Mouse (Mus musculus) forelimb bud, embryonic 11.5 days (tissue): ENCODE data around the gene Stil.

Source experiments
- DNase-seq: peaks from one replicate; pipeline ENCODE4 v3.0.0-alpha.2; 2012; ENCODE audit warnings: low read depth, low spot score

The Stil gene

DNA sequence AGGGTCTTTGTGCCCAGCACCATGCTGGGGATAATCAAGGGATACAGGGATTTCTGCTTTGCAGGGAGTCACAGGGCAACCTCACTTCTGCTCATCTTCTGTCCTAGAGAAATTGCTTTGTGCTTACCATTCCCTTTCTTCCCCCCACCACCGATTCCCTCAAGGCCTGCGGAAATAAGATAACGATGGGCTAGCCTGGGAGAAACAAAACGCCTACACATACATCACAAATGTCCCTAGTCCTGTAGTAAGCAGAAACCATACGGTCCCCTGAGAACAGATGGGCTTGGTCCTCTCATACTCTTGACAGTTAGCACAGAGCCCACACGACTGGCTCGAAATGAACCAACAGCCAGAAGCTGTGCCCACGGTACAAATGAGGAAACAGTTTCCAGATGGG is 48.2 kb downstream of the Stil start:
- DNase-seq = no peak

- DNase-seq = no peak
These were observed 51.3 kb downstream of the Stil start for GRCm38 (mm10) chr4:115051245-115051644.

- peak; percentile 59 for DNase-seq
These were observed 52.5 kb downstream of the Stil start for GRCm38 (mm10) chr4:115052343-115053005.

- DNase-seq = no peak
These were observed 55.1 kb downstream of the Stil start for GRCm38 (mm10) chr4:115055044-115055443.

DNA sequence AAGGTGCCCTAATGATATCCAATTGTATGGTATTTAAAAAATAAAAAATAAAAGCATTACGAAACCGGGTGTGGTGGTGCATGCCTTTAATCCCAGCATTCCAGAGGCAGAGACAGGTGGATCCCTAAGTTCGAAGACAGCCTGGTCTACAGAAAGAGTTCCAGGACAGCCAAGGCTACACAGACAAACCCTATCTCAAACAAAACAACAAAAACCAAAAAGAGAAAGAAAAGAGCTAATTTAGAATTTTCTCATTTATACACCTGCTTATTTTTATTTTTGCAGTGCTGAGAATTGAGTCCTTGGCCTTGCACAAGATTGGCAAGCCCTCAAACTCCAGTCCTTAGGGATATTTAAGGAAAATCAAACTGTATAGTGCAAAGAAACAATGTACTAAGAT is 55.7 kb downstream of the Stil start:
- DNase-seq = no peak

GRCm38 (mm10) chr4:115056371-115056920 is 56.5 kb downstream of the Stil start, which contains the start of gene Tal1:
TSS of gene Tal1 (plus strand) at chr4:115056426.
- DNase-seq = no peak

DNA sequence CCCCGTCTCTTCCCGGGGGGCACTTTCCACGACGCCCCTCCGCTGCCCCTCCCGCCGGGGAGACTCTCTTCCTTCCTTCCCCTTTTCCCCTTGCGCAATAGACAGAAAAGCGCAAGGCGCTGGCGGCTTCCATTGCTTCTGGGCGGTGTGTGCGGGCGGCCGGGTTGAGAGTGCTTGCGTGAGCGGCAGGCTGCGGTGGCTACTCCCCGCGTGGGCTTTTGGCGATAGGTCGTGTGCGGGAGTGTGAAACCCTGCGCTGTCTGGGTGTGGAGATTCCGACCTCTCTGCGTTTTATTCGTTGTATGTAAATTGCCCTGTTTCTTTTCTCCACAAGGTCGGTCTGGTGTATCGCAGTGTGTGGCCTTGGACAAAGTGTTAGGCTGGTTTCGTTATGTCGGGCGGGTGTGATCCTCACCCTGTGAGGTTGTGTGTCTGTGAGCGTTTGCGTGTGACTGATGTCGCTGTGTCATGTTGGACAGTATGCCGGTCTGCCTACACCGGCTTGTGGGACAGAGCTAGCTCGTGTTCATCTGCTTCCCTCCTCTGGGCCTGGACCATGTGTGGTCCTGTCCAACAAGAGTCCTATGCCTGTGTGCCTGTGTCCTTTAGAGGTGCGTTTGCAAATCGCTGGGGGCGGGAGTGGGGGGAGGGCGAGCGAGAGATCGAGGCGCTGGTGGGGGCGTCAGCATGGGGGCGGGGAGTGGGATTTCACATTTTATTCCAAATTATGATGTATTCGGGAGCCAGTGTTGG is 57.1 kb downstream of the Stil start:
- DNase-seq = peak; percentile 63

GRCm38 (mm10) chr4:115057674-115058316 is 57.8 kb downstream of the Stil start:
- DNase-seq = no peak

DNA sequence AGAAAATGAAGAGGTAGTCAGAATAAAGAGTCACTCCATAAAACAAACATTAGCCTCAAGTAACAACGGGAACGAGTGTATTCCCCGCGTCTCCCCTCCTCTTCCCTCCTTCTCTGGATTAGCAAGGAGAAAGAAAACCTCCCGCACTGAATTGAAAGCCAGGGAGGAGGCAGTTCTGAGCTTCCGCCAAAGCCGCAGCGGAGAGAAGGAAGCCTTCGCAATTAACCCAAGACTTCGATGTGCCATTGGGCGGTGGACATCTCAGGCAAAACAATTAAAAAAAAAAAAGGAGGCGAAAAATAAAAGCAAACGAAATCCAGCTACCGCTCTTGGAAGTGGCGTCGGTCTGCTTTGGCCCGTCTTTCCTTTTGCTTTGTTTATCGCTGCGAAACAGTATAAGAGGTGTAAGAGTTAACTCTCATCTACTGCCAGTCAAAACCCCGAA is 58.4 kb downstream of the Stil start:
- DNase-seq = no peak

DNA sequence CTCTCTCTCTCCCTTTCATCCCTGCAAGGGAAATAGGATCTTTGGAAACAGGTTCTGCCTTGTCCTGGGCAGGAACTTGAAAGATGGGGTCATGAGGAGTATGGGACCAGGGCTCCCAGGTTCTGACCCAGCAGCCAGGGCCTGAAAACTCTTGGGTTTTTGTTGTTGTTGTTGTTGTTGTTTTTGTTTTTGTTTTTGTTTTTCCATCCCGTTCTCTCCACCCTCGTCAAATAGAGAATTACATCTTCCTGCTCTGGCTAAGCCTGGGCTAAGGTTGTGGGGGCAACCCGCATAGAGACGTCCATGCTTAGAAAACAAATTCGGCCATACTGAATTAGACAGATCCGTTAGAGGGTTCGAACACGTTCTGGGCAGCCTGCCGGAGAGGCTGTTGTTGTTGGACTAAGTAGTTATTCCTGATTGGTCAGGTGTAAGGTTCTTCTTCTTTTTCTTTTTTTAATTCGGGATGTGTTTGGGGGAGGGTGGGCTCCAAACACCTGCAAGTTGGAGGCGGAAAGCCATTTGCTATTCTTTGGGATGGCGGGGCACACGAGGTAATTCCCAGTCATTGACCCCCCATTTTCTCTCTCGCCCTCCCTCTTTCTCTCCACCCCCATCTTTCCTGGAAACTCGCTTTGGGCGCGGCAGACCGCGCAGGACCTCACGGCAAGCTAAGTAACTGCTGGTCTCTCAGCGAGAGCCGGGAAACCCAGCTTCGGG is 59.1 kb downstream of the Stil start:
- no peak for DNase-seq

- no peak for DNase-seq
These were observed 59.9 kb downstream of the Stil start for GRCm38 (mm10) chr4:115059871-115060270.

DNA sequence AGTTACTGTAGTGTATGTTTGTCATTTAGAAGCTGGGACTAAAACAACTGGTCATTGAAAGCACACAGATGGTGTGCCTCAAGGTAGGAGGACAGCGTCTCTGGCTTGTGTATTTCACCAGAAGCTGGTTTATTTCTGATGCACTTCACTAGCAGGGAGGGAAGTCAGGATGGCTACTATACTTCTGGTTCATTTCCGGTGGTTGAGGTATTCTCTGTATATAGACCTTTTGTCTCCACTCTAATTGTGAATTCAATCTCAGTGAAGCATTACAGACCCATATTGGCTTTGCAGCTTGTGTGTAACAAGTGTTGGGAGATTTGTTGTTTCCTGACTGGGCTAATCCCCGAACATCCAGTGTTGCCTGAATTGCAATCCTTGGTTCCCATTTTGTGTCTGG is 60.8 kb downstream of the Stil start:
- DNase-seq = no peak

DNA sequence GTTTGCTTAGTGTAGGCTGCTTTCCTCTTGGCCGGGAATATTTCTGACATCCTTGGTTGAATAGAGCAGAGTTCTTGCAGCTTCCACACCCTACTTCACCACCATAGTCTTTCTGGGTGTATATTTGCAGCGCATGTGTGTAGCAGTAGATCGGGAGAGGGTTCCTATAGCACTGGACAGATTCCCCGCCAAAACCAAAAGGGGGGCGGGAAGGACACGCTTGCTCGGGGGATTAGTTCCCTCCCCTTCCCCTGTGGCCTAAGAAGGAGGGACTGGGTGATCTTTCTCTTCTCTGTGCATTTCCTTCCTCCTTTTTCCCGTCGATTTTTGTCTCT is 62.5 kb downstream of the Stil start:
- DNase-seq = no peak

DNA sequence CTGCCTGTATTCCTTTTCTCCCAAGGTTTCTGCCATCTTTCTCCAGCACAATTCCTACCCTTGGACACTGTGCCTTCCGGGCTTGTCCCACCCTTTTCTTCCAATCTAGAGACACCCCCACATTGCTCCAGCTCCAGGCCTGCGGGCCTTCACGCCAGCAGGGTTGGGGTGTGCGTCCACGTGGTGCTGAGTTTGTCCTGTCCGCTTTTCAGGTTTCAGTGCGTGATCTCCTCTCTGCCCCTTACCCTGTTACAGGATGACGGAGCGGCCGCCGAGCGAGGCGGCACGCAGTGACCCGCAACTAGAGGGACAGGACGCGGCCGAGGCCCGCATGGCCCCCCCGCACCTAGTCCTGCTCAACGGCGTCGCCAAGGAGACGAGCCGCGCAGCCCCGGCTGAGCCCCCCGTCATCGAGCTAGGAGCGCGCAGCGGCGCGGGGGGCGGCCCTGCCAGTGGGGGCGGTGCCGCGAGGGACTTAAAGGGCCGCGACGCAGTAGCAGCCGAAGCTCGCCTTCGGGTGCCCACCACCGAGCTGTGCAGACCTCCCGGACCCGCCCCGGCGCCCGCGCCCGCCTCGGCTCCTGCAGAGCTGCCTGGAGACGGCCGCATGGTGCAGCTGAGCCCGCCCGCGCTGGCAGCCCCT is 63.0 kb downstream of the Stil start:
- no peak for DNase-seq

- DNase-seq = no peak
These were observed 63.7 kb downstream of the Stil start for GRCm38 (mm10) chr4:115063518-115064239.

DNA sequence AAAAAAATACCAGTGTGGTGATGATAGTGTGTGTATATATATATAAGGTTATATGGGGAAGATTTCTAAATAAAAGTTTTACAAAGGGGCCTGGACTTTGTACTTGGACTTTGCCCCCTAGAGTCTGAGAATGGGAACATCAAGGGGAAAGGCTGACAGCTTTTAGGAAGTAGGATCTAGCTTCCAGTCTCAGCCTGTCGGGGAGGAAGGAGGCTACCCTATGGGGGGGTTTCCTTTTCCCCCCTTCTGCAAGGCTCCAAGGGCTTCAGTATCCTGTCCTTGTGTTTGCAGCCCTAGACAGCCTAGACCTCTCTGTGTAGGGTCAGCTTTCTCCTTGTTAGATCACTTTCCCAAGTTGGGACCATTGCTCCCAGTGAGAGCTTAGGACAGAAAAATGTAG is 71.7 kb downstream of the Stil start:
- no peak for DNase-seq

DNA sequence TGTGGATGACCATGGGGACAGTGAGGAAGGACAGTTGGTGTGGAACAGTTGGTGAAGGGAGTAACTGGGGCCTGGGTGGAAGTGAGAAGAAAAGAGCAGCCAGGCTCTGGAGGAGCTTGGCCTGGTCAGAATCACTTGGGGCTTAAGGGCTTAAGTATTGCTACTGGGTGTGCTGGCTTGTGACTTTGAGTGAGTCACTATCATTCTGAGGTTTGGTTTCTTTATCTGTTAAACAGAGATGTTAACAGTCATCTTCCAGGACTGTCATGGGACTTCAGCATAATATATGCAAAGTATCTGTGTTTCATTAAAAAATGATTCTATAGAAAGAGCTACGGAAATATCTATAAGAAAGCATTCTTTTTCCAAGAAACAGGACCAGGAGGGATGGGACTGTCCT is 74.8 kb downstream of the Stil start:
- no peak for DNase-seq

DNA sequence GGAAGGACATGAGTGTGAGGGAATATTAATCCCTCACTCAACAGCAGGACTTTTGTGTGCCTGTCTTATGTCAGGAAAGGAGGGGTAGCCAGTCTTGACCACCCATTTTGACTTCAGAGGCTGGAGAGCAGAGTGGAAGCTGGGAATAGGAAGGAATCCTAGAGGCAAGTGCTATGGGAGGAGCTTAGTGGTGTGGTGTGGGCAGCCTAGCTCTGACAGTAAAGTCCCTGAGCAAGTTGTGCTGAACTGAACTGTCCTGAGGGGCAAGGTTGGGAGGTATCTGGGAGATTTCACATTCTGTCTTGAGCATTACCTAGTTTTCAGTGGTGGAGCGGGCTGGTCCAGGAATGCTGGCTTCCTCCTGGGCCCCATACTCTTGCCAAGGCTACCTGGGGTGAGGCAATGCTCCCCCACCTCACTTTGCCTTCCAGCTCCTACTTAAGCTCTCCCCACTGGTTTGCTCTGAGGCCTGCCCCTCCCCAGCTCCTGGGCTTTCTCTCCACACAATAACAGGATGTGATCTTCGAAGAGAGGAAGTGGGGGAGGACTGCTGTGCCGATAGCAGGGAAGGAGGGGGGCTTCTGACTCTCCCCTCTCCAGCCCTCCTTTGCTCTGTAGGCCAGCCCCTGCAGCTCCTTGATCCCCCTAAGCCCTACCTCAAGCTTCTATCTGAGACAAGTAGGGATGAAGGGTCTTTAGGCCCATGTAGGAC is 75.4 kb downstream of the Stil start:
- no peak for DNase-seq

GRCm38 (mm10) chr4:115078892-115079820 is 79.2 kb downstream of the Stil start:
- no peak for DNase-seq
